Mouse (Mus musculus) liver, embryonic 13.5 days (tissue): ENCODE measurements around the gene Pln. TPM values are rescaled to one million over a fixed set of nuclear protein-coding genes. Genes with fewer than 3 reads are reported as not detected.

ENCODE experiments used
- ATAC-seq: fragments of 200-750 bp; cut with Nextera tagmentation; 2 replicates; pipeline ENCODE4 v1.8.0; 2017; ENCODE audit warnings: low read depth, mild to moderate bottlenecking, moderate number of reproducible peaks, moderate library complexity
- DNase-seq: peaks from one replicate; pipeline ENCODE4 v3.0.0; 2022
- H3K27ac ChIP-seq: fragments of 300-500 bp; sonication (generic); 2 replicates; pipeline ENCODE4 v1.5.1; 2015; ENCODE audit warnings: moderate library complexity, mild to moderate bottlenecking, inconsistent platforms
- H3K27me3 ChIP-seq: fragments of 300-500 bp; sonication (generic); 2 replicates; pipeline ENCODE4 v1.6.1; 2015; ENCODE audit warnings: mild to moderate bottlenecking, inconsistent platforms
- H3K36me3 ChIP-seq: fragments of 300-500 bp; sonication (generic); 2 replicates; pipeline ENCODE4 v1.6.1; 2015; ENCODE audit warnings: mild to moderate bottlenecking, inconsistent platforms
- H3K4me1 ChIP-seq: fragments of 300-500 bp; sonication (generic); replicated peaks from 2 replicates; pipeline ENCODE4 v1.6.1; 2015; ENCODE audit warnings: inconsistent platforms
- H3K4me2 ChIP-seq: fragments of 300-500 bp; sonication (generic); 2 replicates; pipeline ENCODE4 v1.6.1; 2015; ENCODE audit warnings: inconsistent platforms, mild to moderate bottlenecking, moderate library complexity
- H3K4me3 ChIP-seq: fragments of 300-500 bp; sonication (generic); replicated peaks from 2 replicates; pipeline ENCODE4 v1.5.1; 2015; ENCODE audit warnings: mild to moderate bottlenecking, inconsistent platforms
- H3K9ac ChIP-seq: fragments of 300-500 bp; sonication (generic); 2 replicates; pipeline ENCODE4 v1.6.1; 2015; ENCODE audit warnings: mild to moderate bottlenecking, inconsistent platforms
- H3K9me3 ChIP-seq: fragments of 300-500 bp; sonication (generic); replicated peaks from 2 replicates; pipeline ENCODE4 v1.6.1; 2016; ENCODE audit warnings: inconsistent platforms
- WGBS: fragments of 180-500 bp; shearing (Covaris S2); methylation state at CpG from one replicate; pipeline ENCODE4 v1.1.7; 2015; ENCODE audit not compliant: insufficient replicate concordance; 5-methylcytosine and 5-hydroxymethylcytosine counted together
- polyA plus RNA-seq: library from polyadenylated mRNA; unstranded; fragments of >200 nt; fragmentation: Nextera tagmentation; extraction: Ambion mirVana; gene quantifications from 2 replicates; pipeline ENCODE4 v1.2.1, GENCODE M21; 2015

Gene Pln
- polyA plus RNA-seq, 1 experiment from 2014 or later = 0.37 TPM

DNA sequence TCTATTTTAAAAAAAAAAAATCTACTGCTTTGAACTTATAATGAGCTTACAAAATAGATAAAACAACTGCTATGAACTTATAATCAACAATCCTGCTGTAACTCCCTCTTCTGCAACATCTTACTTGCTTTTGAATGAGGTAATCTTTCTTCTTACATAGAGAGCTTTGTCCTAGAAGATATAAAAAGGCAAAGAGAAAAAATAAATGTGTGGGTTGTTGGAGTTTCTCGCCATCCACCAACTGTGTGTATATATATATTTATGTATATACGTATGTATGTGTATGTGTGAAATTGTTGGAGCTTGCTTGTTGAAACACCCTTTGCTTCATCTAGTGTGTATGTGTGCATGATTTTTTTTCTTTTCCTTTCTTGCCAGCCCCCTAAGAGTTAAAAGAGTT, 29.8 kb downstream of the Pln start:
- no peak overlapping the region for H3K4me2 ChIP-seq
- no peaks in the 10 kb centered on the region for H3K27me3 ChIP-seq
- DNase-seq (no peak), ATAC-seq (no peak)
- peaks cover 4% of the 10 kb centered on the region; the same call in 1 of the 2 replicates for H3K4me1 ChIP-seq
- H3K4me3 ChIP-seq = no peak overlapping the region
- H3K36me3 ChIP-seq = peaks cover 21% of the 10 kb centered on the region
- no peaks in the 10 kb centered on the region for H3K9me3 ChIP-seq
- H3K9ac ChIP-seq = no peak overlapping the region
- no peak overlapping the region for H3K27ac ChIP-seq
- WGBS = 83% methylated on average over 2 of the region's 2 CpGs

DNA sequence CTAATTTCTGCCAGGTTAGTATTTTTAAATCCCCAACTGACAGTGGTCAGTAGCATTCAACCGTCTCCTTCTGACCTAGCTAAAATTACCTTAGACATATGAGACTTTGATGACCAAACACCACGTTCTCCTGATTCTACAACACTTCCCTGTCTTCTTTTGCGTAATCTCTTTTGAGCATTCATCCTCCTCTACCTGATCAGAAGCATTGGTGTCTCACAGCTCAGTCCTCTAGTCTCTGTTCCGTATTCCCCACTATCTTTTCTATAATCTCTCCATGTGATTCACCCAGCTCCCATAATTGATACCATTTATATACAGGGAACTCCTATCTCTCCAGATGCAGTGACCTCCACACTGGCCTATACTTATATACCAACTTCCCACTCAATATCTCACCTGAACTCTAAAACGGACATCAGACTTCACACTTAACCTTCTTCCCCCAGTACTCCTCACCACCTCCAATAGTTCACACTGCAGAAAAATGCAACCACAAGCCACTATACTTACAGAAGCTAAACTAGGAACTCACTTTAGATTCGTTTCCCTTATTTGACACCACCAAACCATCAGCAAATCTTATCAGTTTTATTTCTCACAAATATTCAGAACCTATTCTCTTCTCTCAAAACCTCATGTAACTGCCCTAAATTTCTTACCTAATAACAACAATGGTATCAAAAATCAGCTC, 36.6 kb downstream of the Pln start:
- H3K4me1 ChIP-seq = peaks cover 24% of the 10 kb centered on the region
- ATAC-seq (no peak), DNase-seq (no peak)
- no peaks in the 10 kb centered on the region for H3K9me3 ChIP-seq
- no peak overlapping the region for H3K27ac ChIP-seq
- H3K9ac ChIP-seq = no peak overlapping the region
- H3K4me3 ChIP-seq = no peak overlapping the region
- H3K36me3 ChIP-seq = peaks cover 18% of the 10 kb centered on the region
- 63% methylated on average over 6 of the region's 6 CpGs for WGBS
- H3K27me3 ChIP-seq = no peaks in the 10 kb centered on the region
- no peak overlapping the region for H3K4me2 ChIP-seq

DNA sequence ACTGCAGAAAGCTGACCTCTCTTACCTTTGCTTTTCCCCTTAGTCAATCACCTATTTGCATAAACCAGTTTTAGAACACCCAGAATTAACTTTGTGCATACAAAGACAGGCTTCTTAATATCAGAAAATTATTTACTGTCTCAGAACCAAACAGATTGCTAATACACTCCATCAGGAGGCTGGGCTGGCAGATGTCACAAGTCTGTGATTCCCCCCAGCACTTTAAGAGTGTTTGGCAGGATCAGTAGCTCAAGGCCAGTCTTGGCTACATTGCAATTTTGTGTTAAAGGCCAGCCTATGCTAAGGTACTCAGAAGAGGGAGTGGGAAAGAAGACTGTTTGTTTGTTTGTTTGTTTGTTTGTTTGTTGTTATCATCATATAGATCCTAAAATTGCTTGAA, 39.6 kb downstream of the Pln start:
- Histone ChIP-seq H3K4me1 (peaks cover 34% of the 10 kb centered on the region), H3K9me3 (no peaks in the 10 kb centered on the region), H3K27me3 (no peaks in the 10 kb centered on the region), H3K4me3 (no peak overlapping the region), H3K4me2 (no peak overlapping the region; the same call in 1 of the 2 replicates), H3K9ac (no peak overlapping the region), H3K27ac (no peak overlapping the region), H3K36me3 (peaks cover 6% of the 10 kb centered on the region; the same call in 1 of the 2 replicates)
- DNase-seq (no peak), ATAC-seq (no peak)

DNA sequence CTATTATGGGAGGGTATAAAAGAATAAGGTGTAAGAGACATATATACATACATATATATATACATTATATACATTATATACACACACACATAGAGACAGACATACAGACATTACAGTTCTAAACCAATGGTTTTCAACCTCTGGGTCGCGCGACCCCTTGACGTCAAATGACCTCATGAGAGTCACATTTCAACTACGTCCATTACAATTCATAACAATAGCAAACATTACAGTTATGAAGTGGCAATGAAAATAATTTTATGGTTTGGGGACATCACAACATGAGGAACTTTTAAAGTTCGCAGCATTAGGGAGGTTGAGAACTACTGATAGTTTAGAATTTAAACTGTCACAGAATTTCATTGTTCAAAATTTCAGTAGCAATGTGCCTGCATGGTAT, 40.8 kb downstream of the Pln start:
- Histone ChIP-seq H3K4me2 (peak overlapping the region; percentile 94), H3K4me1 (peaks cover 34% of the 10 kb centered on the region), H3K27ac (no peak overlapping the region), H3K27me3 (no peaks in the 10 kb centered on the region), H3K4me3 (peak overlapping the region; percentile 86), H3K9me3 (no peaks in the 10 kb centered on the region), H3K9ac (peak overlapping the region; percentile 89; the same call in 1 of the 2 replicates), H3K36me3 (0 out of 2 replicates have a peak, but pooled peaks cover 2% of the 10 kb centered on the region)
- ATAC-seq (no peak), DNase-seq (no peak)
- 70% methylated on average over 6 of the region's 6 CpGs for WGBS

DNA sequence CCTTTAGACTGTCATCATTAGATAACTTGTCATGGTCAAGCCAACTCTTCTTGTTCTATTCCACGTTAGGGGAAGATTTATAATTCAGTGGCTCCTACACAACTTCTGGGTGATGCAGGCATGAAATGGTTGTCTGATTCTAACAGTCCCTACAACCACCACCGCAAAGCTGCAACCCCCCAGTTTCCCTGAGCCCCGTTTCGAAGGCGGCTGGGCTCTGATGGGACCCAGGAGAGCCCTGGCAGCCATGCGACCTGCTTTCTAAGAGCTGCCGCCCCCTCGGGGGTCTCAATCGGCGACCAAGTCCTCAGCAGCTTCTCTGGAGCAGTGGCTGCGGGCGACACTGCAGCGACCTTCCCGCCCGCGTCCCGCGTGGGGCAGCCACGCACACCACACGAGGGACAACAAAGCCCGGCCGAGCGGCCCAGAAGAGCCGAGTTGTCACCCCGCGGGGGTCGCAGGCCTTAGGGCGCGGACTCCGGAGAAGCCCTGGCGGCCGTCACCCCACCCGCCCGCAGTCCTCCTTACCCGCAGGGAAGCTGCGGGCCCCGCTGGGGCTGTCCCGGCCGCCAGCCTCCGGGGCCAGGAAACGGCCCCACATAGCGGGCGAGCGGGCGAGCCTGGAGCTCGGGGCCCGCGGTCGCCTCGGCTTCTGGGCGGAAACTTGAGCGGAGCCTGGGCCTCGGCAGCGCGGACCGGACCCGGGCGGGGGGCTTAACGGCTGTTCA, 41.7 kb downstream of the Pln start:
- Histone ChIP-seq H3K27me3 (no peaks in the 10 kb centered on the region), H3K4me2 (peak overlapping the region; percentile 94), H3K9me3 (no peaks in the 10 kb centered on the region), H3K36me3 (no peaks in the 10 kb centered on the region), H3K27ac (peak overlapping the region; percentile 84), H3K4me3 (peak overlapping the region; percentile 86), H3K4me1 (peaks cover 34% of the 10 kb centered on the region), H3K9ac (peak overlapping the region; percentile 89)
- under 1% methylated on average over 56 of the region's 59 CpGs for WGBS
- DNase-seq (no peak), ATAC-seq (peak; percentile 77)

DNA sequence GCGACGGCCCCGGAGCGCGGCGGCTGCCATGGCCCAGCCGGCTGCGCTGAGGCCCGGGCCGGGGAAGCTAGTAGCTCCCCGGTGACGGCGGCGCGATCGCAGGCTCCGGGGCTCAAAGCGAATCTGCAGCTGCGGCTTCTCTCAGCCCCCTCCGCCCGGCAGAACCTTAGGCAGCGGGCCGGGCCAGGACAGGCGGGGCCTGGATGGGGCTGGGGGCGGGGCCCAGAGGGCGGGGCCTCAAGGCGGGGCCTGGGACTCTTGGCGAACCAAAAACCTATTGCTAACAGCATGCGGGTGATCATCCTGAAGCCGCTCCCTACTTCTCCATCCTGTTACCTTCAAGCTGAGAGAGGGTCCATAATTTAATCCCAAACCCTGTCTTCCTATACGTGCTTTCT, 42.2 kb downstream of the Pln start, which contains the start of gene Cep85l:
TSS of gene Cep85l (minus strand) at position 239 of the 398 bp plus-strand sequence.
- no peaks in the 10 kb centered on the region for H3K36me3 ChIP-seq
- H3K9ac ChIP-seq = peak within 1 kb of the TSS; percentile 89
- DNase-seq (peak; percentile 84), ATAC-seq (peak; percentile 98)
- peaks cover 33% of the 10 kb centered on the region for H3K4me1 ChIP-seq
- peak within 1 kb of the TSS; percentile 84 for H3K27ac ChIP-seq
- no peaks in the 10 kb centered on the region for H3K9me3 ChIP-seq
- under 1% methylated on average over 31 of the region's 31 CpGs for WGBS
- H3K4me3 ChIP-seq = peak within 1 kb of the TSS; percentile 86
- H3K27me3 ChIP-seq = no peaks in the 10 kb centered on the region
- peak within 1 kb of the TSS; percentile 94 for H3K4me2 ChIP-seq

DNA sequence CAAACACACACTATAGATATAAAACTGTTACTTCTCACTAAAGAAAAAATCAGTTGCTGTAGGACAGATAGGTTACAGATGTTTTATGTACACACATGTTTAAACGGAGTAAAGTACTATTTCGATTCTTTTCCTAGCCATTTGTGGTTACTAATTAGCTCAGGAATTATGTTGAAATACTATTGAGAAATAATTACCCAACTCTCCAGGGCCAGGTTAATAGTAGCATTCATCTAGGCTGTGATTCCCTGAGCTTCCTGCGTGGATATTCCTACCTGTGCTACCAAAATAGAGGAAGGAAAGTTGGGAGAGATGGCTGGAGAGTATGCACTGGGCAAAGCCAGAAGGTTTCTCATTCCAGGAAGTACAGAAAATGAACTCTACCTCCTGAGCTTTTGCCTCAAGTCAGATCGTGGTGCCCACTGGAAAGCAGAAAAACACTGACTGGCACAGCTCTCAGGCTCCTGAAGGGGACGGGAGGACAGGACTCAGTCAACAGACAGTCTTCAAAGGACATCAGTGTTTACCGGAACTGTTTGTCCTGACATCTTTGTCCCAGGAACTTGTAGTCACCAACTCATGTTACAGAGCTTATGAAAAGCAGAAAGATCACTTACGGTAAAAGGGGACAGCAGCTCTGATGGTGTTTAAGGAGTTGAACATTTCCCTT, 45.4 kb downstream of the Pln start:
- Histone ChIP-seq H3K9ac (no peak overlapping the region), H3K9me3 (no peaks in the 10 kb centered on the region), H3K4me1 (peaks cover 20% of the 10 kb centered on the region), H3K27me3 (no peaks in the 10 kb centered on the region), H3K27ac (peak overlapping the region; percentile 44), H3K4me2 (peak overlapping the region; percentile 23; the same call in 1 of the 2 replicates), H3K36me3 (no peaks in the 10 kb centered on the region), H3K4me3 (no peak overlapping the region)
- no peak for DNase-seq
- no peak for ATAC-seq
- WGBS = 58% methylated on average over 7 of the region's 7 CpGs

DNA sequence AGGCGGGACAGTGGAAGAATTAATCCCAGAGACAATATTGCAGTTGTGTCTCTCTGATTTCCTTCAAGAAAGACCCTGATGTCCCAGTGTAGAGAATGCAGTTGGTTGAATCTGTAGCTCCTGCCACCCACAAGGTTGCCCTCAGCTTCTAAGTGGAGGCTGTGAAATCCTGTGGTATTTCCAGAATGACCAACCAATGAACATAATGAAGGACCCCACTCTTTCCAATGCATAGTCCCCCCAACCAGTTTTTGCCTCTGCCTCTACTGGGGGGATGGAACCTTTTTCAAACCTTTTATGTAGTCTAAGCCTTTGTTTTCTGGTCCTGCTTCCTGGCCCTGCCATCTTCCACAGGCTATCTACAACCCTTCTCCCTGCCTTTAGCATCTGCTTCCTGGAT, 47.4 kb downstream of the Pln start:
- DNase-seq (no peak), ATAC-seq (no peak)
- 79% methylated on average over 1 of the region's 1 CpGs for WGBS
- Histone ChIP-seq H3K4me2 (no peak overlapping the region), H3K27me3 (no peaks in the 10 kb centered on the region), H3K27ac (no peak overlapping the region), H3K9me3 (no peaks in the 10 kb centered on the region), H3K4me1 (peaks cover 6% of the 10 kb centered on the region), H3K4me3 (no peak overlapping the region), H3K9ac (no peak overlapping the region), H3K36me3 (no peaks in the 10 kb centered on the region)

DNA sequence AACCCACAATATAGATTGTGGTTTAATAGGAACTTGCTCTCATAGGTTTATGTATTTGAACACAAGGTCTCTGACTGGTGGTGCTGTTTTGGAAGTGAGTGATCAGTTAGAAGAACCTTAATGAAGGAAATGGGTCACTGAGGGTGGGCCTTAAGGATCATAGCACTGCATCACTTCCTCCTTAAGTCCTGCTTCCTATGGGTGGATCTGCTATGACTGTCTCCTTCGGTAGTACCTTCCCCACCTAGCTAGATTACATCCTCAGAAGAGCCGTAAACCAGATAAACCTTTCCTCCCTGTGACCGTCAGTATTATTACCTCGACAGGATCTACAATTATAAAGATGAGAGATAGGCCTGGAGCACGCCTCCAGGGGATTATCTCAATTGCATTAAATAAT, 48.0 kb downstream of the Pln start:
- Histone ChIP-seq H3K36me3 (no peaks in the 10 kb centered on the region), H3K27me3 (no peaks in the 10 kb centered on the region), H3K9ac (no peak overlapping the region), H3K27ac (no peak overlapping the region), H3K9me3 (no peaks in the 10 kb centered on the region), H3K4me3 (no peak overlapping the region), H3K4me1 (peaks cover 1% of the 10 kb centered on the region), H3K4me2 (no peak overlapping the region)
- no peak for ATAC-seq
- DNase-seq = no peak
- 48% methylated on average over 5 of the region's 5 CpGs for WGBS

DNA sequence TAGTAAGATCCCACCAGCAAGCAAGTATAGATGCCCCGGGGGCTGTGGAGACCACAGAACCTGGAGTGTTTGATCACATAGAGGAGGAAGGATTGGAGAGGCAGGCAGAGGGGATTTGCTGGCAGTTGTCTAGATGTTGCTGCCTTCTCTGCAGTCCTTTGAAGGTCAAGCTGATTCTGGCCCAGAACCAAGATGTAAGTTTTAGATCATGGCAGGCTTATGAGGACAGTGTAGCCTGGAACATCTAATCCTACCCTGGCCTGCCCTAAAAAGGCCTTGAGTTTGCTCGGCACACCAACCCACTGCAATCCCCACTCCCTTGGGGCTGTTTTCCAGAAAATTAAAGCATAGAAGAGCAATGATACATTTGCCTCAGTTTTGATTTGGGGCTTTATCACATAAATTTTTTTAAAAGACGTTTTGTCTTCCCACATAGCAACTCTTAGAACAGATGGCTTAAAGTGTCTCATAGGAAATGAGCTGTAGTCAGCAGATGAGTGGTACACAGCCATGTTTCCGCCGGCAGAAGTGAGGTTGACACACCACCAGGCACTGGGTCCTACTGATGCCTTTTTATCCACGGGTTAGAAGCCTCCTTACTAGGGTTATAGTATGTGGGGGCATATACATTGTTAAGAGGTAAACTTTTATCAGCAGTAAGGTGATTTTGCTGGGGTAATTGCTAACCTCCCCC, 50.9 kb downstream of the Pln start:
- ATAC-seq = no peak

More for the DNA sequence above, 50.9 kb downstream of the Pln start:
- H3K4me1 ChIP-seq = no peaks in the 10 kb centered on the region
- DNase-seq = no peak
- H3K4me3 ChIP-seq = no peak overlapping the region
- H3K4me2 ChIP-seq = no peak overlapping the region
- no peaks in the 10 kb centered on the region for H3K27me3 ChIP-seq
- no peaks in the 10 kb centered on the region for H3K9me3 ChIP-seq
- H3K36me3 ChIP-seq = no peaks in the 10 kb centered on the region
- 59% methylated on average over 6 of the region's 6 CpGs for WGBS
- H3K27ac ChIP-seq = no peak overlapping the region
- no peak overlapping the region for H3K9ac ChIP-seq
